Mouse (Mus musculus): Measurements from ENCODE around the gene Awat2. TPM values are rescaled to one million over a fixed set of nuclear protein-coding genes. Genes with fewer than 3 reads are reported as not detected.
"Not testable (repeated sequence)": the region's sequence is repeated elsewhere in the genome, so short reads cannot be mapped to it uniquely, and the experiment has no call there.

Awat2 gene
- total RNA-seq (2021): under 1 TPM in 1 of 2 experiments, not detected in 1; 0.19 TPM
- long read RNA-seq, experiment 1: 0 reads
- long read RNA-seq, experiment 2, partial matches to known transcripts: 0 of 1 reads
- long read RNA-seq, experiment 2, other reads (novel, unspliced or antisense): 1 of 1 reads

DNA sequence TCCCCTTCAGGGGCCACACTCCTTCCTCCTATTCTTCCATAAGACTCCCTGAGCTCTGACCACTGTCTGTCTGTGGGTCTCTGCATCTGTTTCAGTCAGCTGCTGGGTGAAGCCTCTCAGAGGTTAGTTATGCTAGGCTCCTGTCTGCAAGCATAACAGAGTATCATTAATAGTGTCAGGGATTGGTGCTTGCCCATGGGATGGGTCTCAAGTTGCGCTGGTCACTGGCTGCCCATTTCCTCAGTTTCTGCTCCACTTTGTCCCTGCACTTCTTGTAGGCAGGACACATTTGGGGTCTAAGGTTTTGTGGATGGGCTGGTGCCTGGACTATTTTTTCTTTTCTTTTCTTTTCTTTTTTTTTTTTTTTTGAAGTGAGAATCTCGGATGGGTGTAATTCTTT lies at the start of gene Awat2:
TSS of gene Awat2 (minus strand) at position 101 of the 400 bp plus-strand sequence.
- intact Hi-C loops (cut with DNase I); DNase-seq: not testable (repeated sequence)

DNA sequence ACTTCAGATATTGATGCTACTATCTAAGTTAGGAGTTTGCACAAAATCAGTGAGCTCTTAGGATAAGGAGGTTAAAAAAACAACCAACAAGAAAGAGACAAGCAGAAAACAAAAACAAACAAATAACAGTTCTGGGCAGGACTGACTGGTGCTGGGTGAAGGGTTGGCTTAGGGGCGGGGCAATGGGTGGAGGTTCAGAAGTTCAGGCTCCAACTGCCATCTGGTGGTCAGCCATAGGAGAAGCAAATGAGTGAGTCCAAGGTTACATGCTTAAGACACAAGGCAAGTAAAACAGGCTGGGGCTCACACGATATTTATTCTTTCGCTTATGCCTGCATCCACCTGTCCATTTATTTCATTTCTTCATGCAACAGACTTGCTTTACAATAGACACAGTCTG lies 37.8 kb upstream of the Awat2 start:
- peak; percentile 66 to 71 for DNase-seq
- intact Hi-C loops (cut with DNase I): loop anchor here (2.0 to 10.0 kb wide), 5 partner anchors 86 to 1353 kb away; no protein-coding TSS in a partner anchor

DNA sequence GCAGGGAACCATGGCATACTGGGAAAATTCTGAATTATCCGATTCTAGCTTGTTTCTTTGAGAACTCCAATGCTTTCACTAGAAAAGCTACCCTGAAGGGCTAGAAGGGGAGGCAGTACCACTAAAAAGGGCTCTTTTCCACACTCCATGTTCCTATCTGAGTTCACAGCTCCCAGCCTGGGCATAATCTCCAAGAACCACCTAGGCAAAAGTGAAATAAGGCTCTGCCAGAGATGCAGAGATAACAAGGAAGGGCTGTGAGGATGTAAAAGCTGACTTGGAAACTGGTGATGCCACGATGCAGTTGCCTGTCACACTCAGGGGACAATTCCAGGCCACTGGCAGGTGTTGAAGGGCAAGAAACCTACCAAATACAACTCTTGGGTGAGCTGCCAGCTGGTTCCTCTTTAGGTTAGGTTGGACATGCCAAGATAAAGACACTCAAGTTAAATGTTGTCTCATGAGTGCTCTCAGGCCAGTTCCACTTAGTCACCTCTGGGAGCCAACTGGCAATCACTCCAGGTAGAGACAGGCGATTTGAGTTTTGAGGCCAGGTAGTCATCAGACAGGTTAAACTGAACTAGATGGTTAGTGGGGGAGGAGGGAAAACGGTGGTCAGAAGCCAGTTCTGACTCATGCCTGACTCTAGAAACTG lies 33.2 kb upstream of the Awat2 start:
- intact Hi-C loops (cut with DNase I): no loop called here
- DNase-seq: no peak

DNA sequence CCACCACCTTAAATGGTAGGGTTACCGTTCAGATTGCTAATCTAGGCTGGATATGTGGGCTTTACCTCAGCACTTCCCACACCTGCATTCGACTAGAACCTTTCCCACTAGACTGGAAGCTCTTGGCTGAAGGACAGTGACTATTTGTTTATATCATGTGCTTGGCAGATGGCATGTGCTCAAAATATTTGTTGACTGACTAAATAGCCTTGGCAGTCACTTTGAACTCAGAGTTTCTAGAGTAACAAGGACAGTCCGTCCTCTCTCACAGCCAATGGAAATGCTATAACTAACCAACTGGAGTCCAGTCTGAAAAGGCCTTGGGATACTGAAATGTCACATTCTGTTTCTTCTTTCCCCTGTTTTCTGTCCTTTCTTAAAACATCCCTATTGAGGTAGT lies 29.0 kb upstream of the Awat2 start:
- intact Hi-C loops (cut with DNase I): no loop called here
- DNase-seq: peak in 1 of 2 experiments; percentile 5

DNA sequence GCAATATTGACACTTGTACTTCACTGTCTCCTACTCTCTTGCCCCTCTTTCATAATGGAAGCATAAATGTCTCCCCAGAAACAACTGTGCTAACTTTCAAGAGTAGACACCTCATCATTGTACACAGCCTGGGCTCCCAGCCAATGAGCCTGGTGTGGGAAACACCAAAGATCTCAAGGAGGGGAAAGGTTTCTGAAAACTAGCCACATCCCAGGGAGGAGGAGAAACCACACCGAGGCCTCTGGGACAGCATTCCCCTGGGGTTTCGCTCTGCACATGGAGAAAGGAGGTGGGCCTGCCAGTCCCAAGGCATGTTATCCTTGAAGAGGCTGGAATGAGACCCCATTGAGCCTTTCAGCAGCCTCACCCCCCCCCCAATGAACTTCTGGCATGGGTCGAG lies 27.6 kb upstream of the Awat2 start:
- no peak for DNase-seq
- intact Hi-C loops (cut with DNase I): no loop called here

DNA sequence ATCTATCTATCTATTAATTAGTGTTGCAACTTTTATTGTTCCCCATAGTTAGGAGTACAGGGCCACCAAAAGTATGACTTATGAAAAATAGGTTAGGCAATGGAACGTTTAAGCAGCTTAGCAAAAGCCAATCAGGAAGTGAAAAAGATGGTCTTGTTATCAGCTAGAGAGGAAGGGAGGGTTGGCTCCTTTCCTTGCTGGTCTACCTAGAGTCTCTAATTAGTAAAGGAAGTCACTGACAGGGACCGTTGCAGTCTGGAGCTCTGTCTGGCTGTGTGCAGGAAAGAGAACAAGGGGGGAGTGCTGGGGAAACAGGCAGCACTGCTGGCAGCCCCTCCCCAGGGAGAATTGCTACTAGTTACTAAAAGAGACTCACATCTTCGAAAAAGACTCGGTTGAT lies 25.5 kb upstream of the Awat2 start:
- intact Hi-C loops (cut with DNase I): no loop called here
- DNase-seq: no peak

DNA sequence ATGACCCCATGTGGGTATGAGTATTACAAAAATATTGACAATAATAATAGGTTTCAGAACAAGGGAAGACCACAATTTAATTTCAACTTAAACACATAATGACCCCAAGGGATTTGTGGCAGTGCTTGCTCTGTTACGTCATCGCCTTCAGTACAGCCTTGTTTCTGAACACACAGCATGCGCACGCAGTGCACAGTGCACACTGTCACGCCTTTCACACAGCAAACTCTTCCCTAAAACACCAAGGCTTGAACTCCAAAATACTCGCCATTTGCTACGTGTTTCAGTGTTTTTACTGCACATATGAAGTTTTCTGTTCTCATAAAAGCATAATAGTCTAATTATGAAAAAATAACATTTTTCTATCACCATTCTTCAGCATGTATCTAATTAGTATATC lies 1.0 kb upstream of the Awat2 start:
- DNase-seq: no peak
- intact Hi-C loops (cut with DNase I): no loop called here

DNA sequence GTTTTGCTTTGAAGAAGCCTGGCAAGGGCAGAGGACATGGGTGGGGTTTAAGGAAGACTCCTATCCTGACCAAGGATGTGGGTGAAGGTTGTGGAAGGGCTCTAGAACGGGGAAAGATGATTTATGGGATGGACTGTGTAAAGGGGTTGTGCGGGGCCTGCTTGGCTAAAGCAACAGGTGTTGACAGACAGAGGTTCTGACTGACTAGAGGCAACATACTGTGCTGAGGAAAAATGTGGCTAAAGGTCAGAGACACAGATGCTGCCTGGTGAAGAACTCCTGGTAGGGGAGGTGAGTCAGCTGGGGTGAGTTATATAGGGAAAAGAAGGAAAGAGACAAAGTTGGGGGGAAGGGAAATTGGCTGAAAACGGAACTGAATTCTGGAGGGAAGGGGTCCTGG lies 10.2 kb downstream of the Awat2 start:
- intact Hi-C loops (cut with DNase I): no loop called here
- DNase-seq: no peak

DNA sequence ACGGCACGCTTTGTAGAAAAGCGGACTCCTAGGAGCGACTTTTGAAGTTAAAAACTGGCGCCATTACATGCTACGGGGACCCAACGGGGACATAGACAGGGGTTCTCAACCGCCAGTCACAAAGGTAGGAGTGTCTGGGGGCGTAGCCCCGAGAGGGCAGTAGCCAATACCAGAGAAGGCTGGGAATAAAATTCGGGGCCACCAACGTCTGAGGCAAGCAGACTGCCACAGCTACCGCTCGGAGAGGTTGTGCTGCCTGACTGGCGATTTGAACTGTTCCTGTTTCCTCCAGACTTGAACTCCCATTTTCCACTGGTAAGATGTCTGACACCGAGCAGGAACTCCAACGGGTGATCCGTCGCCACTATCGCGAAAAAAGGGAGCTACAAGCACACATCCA lies 13.8 kb downstream of the Awat2 start, which contains the start of gene Otud6a:
TSS of gene Otud6a (plus strand) at position 321 of the 400 bp plus-strand sequence.
- intact Hi-C loops (cut with DNase I): no loop called here
- no peak for DNase-seq

DNA sequence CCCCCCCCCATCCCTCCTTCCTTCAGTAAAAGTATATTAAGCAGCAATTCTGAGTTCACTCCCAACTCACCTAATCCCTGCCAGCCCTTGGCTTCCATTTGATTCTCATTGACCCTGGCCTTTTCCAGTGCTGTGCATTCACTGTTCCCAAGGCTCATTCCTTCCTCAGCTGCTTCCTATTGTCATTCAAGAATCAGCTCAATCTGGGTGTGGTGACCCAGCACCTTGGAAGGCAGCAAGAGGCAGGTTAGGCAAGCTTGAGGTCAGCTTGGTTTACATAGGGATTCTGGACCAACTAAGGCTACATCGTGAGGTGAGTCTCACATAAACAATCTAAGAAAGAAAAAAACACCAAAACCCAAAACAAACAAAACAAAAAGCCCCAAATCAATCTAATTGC lies 33.3 kb downstream of the Awat2 start:
- intact Hi-C loops (cut with DNase I): no loop called here
- DNase-seq: no peak

DNA sequence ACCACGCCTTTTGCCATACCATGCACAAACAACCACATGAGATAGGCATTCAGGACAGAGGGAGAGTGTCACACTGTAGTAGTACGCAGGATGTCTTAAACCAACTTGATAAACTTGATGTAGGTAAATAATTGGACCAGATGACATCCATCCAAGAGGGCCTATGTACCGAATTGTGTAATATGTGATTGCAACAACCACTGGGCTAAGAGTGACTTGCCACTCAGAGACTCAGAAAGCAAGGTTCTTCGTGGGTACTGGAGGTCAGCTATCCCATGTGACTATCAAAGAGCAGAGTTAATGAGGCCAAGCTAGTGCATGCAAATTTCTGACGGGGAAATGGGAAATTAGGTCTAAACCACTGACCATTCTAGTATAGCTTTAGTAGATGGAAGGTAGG lies 40.9 kb downstream of the Awat2 start:
- intact Hi-C loops (cut with DNase I): no loop called here
- no peak for DNase-seq

DNA sequence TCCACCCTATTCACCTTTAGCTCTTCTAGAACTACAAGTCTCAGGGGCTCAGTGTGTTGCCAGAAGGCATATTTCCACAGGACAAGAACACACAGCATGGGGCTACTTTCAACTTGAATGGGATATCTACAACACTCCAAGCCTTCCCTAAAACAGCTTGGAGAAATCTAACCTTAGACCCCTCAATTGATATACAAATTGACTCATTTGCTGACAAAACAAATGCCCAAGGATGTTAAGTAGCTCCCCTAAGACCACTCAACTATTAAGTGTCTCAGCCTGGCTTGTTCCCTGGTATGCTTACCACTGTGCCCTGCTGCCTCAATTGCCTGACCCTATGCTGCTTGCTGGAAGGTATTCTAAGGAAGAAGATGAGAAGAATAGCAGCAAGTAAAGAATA lies 41.6 kb downstream of the Awat2 start:
- intact Hi-C loops (cut with DNase I): no loop called here
- DNase-seq: no peak

DNA sequence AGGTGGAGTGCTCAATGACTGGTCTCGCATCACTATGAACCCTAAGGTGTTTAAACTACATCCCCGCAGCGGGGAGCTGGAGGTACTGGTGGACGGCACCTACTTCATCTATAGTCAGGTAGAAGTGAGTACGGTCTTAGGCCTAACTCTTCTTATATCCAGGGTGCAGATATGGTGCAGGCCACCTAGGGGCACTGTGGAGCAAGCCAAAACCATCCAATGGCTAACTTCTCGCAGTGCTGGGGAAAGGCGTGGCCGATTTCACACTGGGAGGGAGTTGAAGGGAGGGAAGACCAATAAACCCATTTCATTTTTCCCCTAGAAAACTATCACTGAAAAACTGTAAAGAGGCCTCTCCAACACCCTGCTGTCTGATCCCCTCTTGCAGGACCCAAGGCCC lies 47.5 kb downstream of the Awat2 start:
- intact Hi-C loops (cut with DNase I): loop anchor here (2.0 kb wide), 1 partner anchor 86 kb away; no protein-coding TSS in a partner anchor
- peak; percentile 1 to 10 for DNase-seq

DNA sequence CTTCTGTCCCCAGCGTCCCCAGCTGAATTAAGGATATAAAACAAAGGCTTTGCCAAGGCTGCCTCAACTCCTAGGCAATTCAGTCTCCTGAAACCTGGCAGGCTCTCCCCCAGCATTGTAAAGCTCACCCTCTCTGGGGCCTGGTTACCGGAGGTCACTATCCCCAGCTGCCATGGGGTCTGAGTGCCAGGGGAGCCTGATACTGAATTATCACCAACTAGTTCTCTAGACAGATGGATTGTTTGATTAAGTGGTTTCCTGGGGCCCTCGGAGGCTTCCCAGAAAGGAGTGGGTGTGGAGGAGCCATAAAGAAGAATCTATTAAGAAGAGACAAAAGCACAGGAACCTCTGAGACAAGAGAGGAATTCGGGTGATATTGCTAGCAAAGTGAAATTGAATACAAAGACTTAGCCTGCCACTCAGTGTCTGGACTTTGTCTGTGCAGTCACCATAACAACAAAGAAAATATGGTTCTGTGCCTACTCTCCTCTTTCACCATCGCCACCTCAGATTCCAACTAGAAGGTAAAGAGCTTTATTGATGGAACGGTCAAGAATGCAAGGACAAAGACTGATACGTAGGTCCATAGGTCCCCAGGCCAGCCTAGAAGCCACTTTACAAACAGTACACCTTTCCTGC lies 48.2 kb downstream of the Awat2 start:
- no peak for DNase-seq
- intact Hi-C loops (cut with DNase I): loop anchor here (2.0 to 5.0 kb wide), 3 partner anchors 86 to 582 kb away; no protein-coding TSS in a partner anchor

DNA sequence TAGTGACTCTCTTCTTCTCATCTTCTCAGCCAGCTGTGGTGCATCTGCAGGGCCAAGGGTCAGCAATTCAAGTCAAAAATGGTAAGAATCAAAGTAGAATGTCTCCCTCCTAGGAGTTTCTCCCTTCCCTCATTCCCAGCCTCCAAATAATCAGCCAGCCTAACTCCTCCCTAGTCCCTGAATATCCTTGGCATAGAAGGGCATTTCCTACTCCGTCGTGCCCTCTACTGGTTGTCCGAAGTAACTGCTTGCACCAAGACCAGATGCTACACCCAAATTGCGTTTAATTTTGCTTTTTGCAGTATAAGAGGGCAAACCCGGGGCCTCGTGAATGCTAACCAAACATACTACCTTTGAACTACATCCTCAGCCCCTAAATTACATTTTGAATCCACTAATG lies 50.2 kb downstream of the Awat2 start:
- intact Hi-C loops (cut with DNase I): loop anchor here (5.0 kb wide), 2 partner anchors 540 to 580 kb away; no protein-coding TSS in a partner anchor
- DNase-seq: peak; percentile 27 to 45

DNA sequence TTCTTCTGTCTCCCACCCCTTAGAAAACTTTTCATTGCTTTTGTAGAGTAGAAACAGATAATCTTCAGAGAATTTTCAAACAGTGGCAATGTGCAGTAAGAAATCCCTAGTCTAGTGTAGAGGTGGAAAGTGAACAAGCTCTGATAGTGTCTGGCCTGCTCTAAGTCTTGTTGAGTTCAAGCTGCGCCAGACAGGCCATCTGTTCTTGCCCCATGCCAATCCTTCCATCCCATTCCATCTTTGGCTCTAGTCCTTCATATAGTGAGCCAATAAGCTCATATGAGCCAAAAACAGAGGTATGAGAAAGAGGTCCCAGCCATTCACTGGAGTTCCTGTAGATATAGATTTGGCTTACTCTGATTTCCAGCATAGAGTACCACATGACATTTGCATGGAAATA lies 52.6 kb downstream of the Awat2 start:
- intact Hi-C loops (cut with DNase I): loop anchor here (5.0 kb wide), 2 partner anchors 538 to 578 kb away; no protein-coding TSS in a partner anchor
- DNase-seq: no peak

DNA sequence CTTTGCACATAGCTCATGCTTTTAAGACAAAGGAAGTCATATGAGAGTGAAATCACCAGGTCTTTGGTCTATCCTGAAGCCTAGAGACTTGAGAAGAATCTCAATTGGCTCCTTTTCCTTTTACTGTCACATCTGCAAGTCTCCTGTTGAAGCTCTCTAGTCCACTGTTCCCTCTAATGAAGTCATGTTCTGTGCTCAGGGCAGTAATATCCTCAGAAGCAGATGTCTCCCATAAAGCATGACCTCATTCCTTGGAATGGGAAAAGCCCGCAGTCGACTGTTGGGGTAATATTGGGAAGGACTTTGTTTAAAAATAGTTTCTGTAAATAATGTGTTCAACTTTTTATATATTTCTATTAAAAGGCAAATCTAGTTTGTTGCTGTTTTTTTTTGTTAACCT lies 85.5 kb downstream of the Awat2 start:
- intact Hi-C loops (cut with DNase I): no loop called here
- DNase-seq: no peak

Small RNA genes lying within 50 kb of the gene (microRNA-seq; reads per million reads assigned to microRNA genes)
- 2,386 to 2,770 reads per million in 2 experiments for gene Mir676

Other genes with a start within 250 kb of the Awat2 start
- not detected for gene Otud6a, start 13.7 kb downstream of the Awat2 start, total RNA-seq (2021)
- 10 to 100 TPM; 38.0 to 41.0 TPM for gene Igbp1, start 51.6 kb upstream of the Awat2 start, total RNA-seq (2021)
- gene Dgat2l6, start 82.1 kb upstream of the Awat2 start, total RNA-seq (2021): not detected
- not detected for gene Awat1, start 129.5 kb upstream of the Awat2 start, total RNA-seq (2021)
- gene P2ry4, start 152.2 kb upstream of the Awat2 start, total RNA-seq (2021): not detected
- gene Arr3, start 162.8 kb upstream of the Awat2 start, total RNA-seq (2021): not detected
- gene Kif4, start 183.0 kb upstream of the Awat2 start, total RNA-seq (2021): 1 to 10 TPM; 1.9 to 3.5 TPM
- gene Pdzd11, start 183.9 kb upstream of the Awat2 start, total RNA-seq (2021): 10 to 100 TPM; 29.1 to 31.6 TPM